Mouse (Mus musculus) liver, embryonic 14.5 days (tissue): Measurements from ENCODE around the gene Snx1.

Experiments
- CTCF ChIP-seq: IDR thresholded peaks from 2 replicates; pipeline ENCODE4 v1.5.1; 2016; ENCODE audit warnings: antibody characterized with exemption, low read depth, control low read depth
- EP300 ChIP-seq: IDR thresholded peaks from 2 replicates; pipeline ENCODE4 v1.6.1; 2016; ENCODE audit warnings: antibody characterized with exemption, low read depth

GRCm38 (mm10) chr9:66126456-66127192 lies at the start of gene Snx1, which contains the start of gene Ciao2a:
- TF ChIP-seq EP300 (0 out of 2 replicates have a peak, but pooled peaks have one; percentile 33), CTCF (no peak)
